Mouse (Mus musculus) kidney, adult 2 months (tissue): ENCODE data around the gene Arl15.

Experiments
- CTCF ChIP-seq: fragments of 200-500 bp; conservative IDR thresholded peaks from 2 replicates; pipeline ENCODE4 v1.5.1; 2011; ENCODE audit warnings: low read depth, mild to moderate bottlenecking, control low read depth, low read length, moderate library complexity, mixed read lengths; ENCODE audit not compliant: insufficient read depth, insufficient read length
- POLR2A ChIP-seq: fragments of 200-500 bp; IDR thresholded peaks from one replicate; pipeline ENCODE4 v1.6.1; 2011; ENCODE audit warnings: low read depth, low read length, control low read depth

DNA sequence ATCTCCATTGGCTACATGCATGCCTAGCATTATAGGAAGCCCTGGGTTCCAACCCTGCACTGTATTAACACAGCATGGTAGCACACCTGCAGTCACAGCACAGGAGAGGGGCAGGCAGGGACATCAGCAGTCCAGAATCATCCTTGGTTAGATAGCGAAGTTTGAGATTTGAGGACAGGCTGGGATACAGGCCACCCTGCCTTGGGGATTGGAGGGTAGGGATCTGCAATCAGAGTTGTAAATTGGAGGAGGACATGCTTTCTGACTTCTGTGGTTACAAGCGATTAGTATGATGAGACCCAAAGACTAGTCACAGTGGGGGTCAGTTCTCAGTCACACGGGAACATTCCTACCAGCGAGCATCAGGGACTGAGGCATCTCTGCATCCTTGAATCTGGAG is 284.5 kb downstream of the Arl15 start:
- TF ChIP-seq POLR2A (no peak), CTCF (no peak)
